Mouse (Mus musculus): ENCODE results near the gene Slc9a3r2.

The Slc9a3r2 gene

DNA sequence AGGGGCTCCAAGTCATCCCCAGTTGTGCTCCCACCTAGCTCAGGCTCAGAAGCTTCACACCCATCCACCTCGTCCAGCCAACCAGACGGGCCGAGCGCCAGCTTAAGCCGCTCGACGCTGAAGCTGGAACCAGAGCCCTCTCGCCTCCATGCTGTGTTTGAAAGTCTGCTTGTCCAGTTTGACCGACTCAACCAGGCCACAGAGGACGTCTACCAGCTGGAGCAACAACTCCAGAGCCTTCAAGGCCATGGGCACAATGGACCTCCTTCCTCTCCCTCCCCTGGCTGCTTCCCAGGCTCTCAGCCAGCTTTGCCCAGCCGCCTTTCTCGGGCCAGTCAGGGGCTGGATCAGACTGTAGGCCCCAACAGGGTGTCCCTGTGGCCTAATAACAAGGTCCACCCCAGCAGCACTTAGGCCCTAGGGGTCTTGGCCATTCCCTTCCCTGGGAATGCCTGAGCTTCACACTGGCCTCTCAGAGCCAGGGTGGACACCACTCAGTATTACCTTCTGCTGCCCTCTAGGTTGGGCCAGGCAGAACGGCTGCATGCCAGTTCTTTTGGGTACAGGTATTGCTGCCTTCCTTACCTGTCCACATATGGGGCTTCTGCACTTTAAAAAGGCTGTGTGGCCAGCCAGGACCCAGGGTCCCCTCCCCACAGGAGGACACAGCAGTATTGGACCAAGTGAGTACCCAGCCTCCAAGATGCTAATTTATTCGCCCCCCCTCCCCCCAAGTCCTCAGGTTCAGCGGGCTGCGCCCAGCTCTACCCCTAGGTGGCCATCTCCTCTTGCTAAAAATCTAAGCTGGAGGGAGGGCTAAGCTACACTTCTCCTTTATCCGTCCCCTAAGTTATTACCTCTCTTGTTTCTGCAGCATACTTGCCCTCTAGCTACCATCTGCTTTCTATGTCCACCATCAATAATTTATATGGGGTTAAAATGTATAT, 54.7 kb downstream of the Slc9a3r2 start:
- CTCF ChIA-PET = no interaction called here

DNA sequence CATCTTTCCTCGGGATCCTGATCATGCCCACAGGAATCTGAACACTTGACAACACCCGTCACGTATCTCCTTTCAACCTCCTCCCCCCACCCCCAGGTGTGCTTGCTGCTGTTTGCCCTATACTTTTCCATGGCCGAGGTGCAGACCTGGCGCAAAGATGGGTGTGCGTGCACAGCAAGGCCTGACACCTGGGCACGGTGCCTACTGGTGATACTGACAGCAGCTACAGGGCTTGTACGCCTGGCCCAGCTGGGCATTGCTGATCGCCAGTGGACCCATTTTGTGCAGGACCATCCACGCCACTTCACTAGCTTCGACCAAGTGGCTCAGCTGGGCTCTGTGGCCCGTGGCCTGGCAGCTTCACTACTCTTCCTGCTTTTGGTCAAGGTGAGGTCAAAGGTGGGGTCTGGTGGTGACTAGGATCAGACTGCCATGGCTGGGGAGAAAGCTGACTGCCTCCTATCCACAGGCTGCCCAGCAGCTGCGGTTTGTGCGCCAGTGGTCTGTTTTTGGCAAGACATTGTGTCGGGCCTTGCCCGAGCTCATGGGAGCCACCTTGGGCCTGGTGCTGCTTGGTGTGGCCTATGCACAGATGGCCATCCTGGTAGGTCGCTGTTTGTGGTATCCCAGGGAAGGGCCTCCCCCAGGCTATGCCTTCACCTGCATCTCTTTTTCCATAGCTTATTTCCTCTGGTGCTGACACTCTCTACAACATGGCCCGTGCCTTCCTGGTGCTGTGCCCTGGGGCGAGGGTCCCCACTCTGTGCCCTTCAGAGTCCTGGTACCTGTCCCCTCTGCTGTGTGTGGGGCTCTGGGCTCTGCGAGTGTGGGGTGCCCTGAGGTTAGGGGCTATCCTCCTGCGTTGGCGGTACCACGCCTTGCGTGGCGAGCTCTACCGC, 55.9 kb downstream of the Slc9a3r2 start:
- CTCF ChIA-PET = no interaction called here

GRCm38 (mm10) chr17:24593248-24593647, 56.9 kb downstream of the Slc9a3r2 start:
- CTCF ChIA-PET = no interaction called here

- CTCF ChIA-PET = no interaction called here
These were observed 58.4 kb downstream of the Slc9a3r2 start for GRCm38 (mm10) chr17:24591695-24592094.

- CTCF ChIA-PET = no interaction called here
These were observed 59.2 kb downstream of the Slc9a3r2 start for GRCm38 (mm10) chr17:24590943-24591342.

Measured in spleen, embryonic (tissue).